Mouse (Mus musculus) forebrain, embryonic 11.5 days (tissue): ENCODE measurements around the gene Stxbp2. TPM values are rescaled to one million over a fixed set of nuclear protein-coding genes. Genes with fewer than 3 reads are reported as not detected.

ENCODE experiments used
- polyA plus RNA-seq: library from polyadenylated mRNA; unstranded; fragments of >200 nt; fragmentation: Nextera tagmentation; extraction: Ambion mirVana; gene quantifications from 2 replicates; pipeline ENCODE4 v1.2.1, GENCODE M21; 2014

Gene Stxbp2
- polyA plus RNA-seq, 1 experiment from 2014 or later: 36.7 TPM

Other genes with a start within 250 kb of the Stxbp2 start
- 10.4 and 12.3 TPM in 2 replicates for gene Arhgef18, start 237.9 kb upstream of the Stxbp2 start, polyA plus RNA-seq
- gene Pex11g, start 163.3 kb upstream of the Stxbp2 start, polyA plus RNA-seq: 2.9 and 3.8 TPM in 2 replicates
- gene Tex45, start 160.1 kb upstream of the Stxbp2 start, polyA plus RNA-seq: 0.33 TPM in 1 of 2 replicates, not detected in the other
- gene Zfp358, start 137.8 kb upstream of the Stxbp2 start, polyA plus RNA-seq: 34.1 and 35.1 TPM in 2 replicates
- 56.6 and 56.7 TPM in 2 replicates for gene Mcoln1, start 130.5 kb upstream of the Stxbp2 start, polyA plus RNA-seq
- gene Pnpla6, start 115.6 kb upstream of the Stxbp2 start, polyA plus RNA-seq: 19.2 and 25.0 TPM in 2 replicates
- 7.2 and 7.8 TPM in 2 replicates for gene C330021F23Rik, start 63.0 kb upstream of the Stxbp2 start, polyA plus RNA-seq
- 15.5 and 16.4 TPM in 2 replicates for gene Camsap3, start 43.7 kb upstream of the Stxbp2 start, polyA plus RNA-seq
- gene Xab2, start 9.6 kb upstream of the Stxbp2 start, polyA plus RNA-seq: 64.9 and 72.4 TPM in 2 replicates
- 88.2 and 93.2 TPM in 2 replicates for gene Pet100, start 9.4 kb upstream of the Stxbp2 start, polyA plus RNA-seq
- 0.51 TPM in 1 of 2 replicates, not detected in the other for gene Pcp2, start 5.4 kb upstream of the Stxbp2 start, polyA plus RNA-seq
- 0.41 and 0.68 TPM in 2 replicates for gene Retn, start 24.8 kb downstream of the Stxbp2 start, polyA plus RNA-seq
- 0.29 TPM in 1 of 2 replicates, not detected in the other for gene Mcemp1, start 34.8 kb downstream of the Stxbp2 start, polyA plus RNA-seq
- gene Fcor, start 41.4 kb downstream of the Stxbp2 start, polyA plus RNA-seq: 9.3 and 12.1 TPM in 2 replicates
- 34.3 and 42.9 TPM in 2 replicates for gene Trappc5, start 45.3 kb downstream of the Stxbp2 start, polyA plus RNA-seq
- gene Fcer2a, start 63.2 kb downstream of the Stxbp2 start, polyA plus RNA-seq: 0.16 and 0.24 TPM in 2 replicates
- 0.20 and 0.56 TPM in 2 replicates for gene Clec4g, start 89.7 kb downstream of the Stxbp2 start, polyA plus RNA-seq
- not detected in 2 replicates for gene Cd209a, start 118.0 kb downstream of the Stxbp2 start, polyA plus RNA-seq
- gene Cd209e, start 223.4 kb downstream of the Stxbp2 start, polyA plus RNA-seq: not detected in 2 replicates
- gene Cd209d, start 247.6 kb downstream of the Stxbp2 start, polyA plus RNA-seq: not detected in 2 replicates